Mouse (Mus musculus): ENCODE data around the gene C130026I21Rik. TPM values are rescaled to one million over a fixed set of nuclear protein-coding genes. Genes with fewer than 3 reads are reported as not detected.

Gene C130026I21Rik
- polyA plus RNA-seq, 1 experiment, result not detected

- WGBS, result 14% methylated on average over 10 of the region's 10 CpGs
- H3K4me1 ChIP-seq (ENCODE audit: control insufficient read depth, insufficient read depth, low read length), result peaks cover 8% of the 10 kb centered on the region; the same call in 1 of the 2 replicates
- no peak for TF ChIP-seq CTCF (IDR thresholded peaks at IDR 0.05; ENCODE audit: borderline replicate concordance, insufficient read depth, low read depth, low read length)
- no peak for TF ChIP-seq POLR2A (IDR thresholded peaks at IDR 0.05; ENCODE audit: borderline replicate concordance, insufficient read depth, low read length)
- no peak overlapping the region for H3K4me3 ChIP-seq (replicated peaks; ENCODE audit: insufficient read depth, low read depth, low read length)
- no peaks in the 10 kb centered on the region for H3K27me3 ChIP-seq (ENCODE audit: control insufficient read depth, insufficient read depth, low read length)
- peak; percentile 61 to 78 for DNase-seq
- H3K27ac ChIP-seq (ENCODE audit: insufficient read depth, low read length), result no peak overlapping the region
Observed at GRCm38 (mm10) chr1:84952456-84953181, 317.7 kb downstream of the C130026I21Rik start.

- WGBS, result 27% methylated on average over 3 of the region's 3 CpGs
- Histone ChIP-seq H3K27me3 (ENCODE audit: control insufficient read depth, insufficient read depth, low read length) (no peaks in the 10 kb centered on the region), H3K4me1 (ENCODE audit: control insufficient read depth, insufficient read depth, low read length) (peaks cover 8% of the 10 kb centered on the region; the same call in 1 of the 2 replicates), H3K4me3 (replicated peaks; ENCODE audit: insufficient read depth, low read depth, low read length) (no peak overlapping the region), H3K27ac (ENCODE audit: insufficient read depth, low read length) (no peak overlapping the region)
- TF ChIP-seq CTCF (IDR thresholded peaks at IDR 0.05; ENCODE audit: borderline replicate concordance, insufficient read depth, low read depth, low read length) (no peak), POLR2A (IDR thresholded peaks at IDR 0.05; ENCODE audit: borderline replicate concordance, insufficient read depth, low read length) (no peak)
- peak; percentile 43 to 48 for DNase-seq
Observed at GRCm38 (mm10) chr1:84951566-84951965, 318.8 kb downstream of the C130026I21Rik start.

GRCm38 (mm10) chr1:84947390-84947789 is 323.0 kb downstream of the C130026I21Rik start:
- Histone ChIP-seq H3K4me3 (replicated peaks; ENCODE audit: insufficient read depth, low read depth, low read length) (no peak overlapping the region), H3K27ac (ENCODE audit: insufficient read depth, low read length) (no peak overlapping the region), H3K27me3 (ENCODE audit: control insufficient read depth, insufficient read depth, low read length) (no peaks in the 10 kb centered on the region), H3K4me1 (ENCODE audit: control insufficient read depth, insufficient read depth, low read length) (0 out of 2 replicates have a peak, but pooled peaks cover 1% of the 10 kb centered on the region)
- WGBS, result 70% methylated on average over 2 of the region's 2 CpGs
- no peak for TF ChIP-seq CTCF (IDR thresholded peaks at IDR 0.05; ENCODE audit: borderline replicate concordance, insufficient read depth, low read depth, low read length)
- no peak for TF ChIP-seq POLR2A (IDR thresholded peaks at IDR 0.05; ENCODE audit: borderline replicate concordance, insufficient read depth, low read length)
- no peak for DNase-seq

- no peak overlapping the region for H3K27ac ChIP-seq (ENCODE audit: insufficient read depth, low read length)
- WGBS, result 92% methylated on average over 3 of the region's 3 CpGs
Observed at GRCm38 (mm10) chr1:84945950-84946349, 324.4 kb downstream of the C130026I21Rik start.

GRCm38 (mm10) chr1:84943549-84943948 is 326.8 kb downstream of the C130026I21Rik start:
- H3K27ac ChIP-seq (ENCODE audit: insufficient read depth, low read length), result no peak overlapping the region
- TF ChIP-seq CTCF (IDR thresholded peaks at IDR 0.05; ENCODE audit: borderline replicate concordance, insufficient read depth, low read depth, low read length) (no peak), POLR2A (IDR thresholded peaks at IDR 0.05; ENCODE audit: borderline replicate concordance, insufficient read depth, low read length) (no peak)
- H3K27me3 ChIP-seq (ENCODE audit: control insufficient read depth, insufficient read depth, low read length), result no peaks in the 10 kb centered on the region
- WGBS, result 97% methylated on average over 4 of the region's 4 CpGs
- no peak for DNase-seq
- H3K4me3 ChIP-seq (replicated peaks; ENCODE audit: insufficient read depth, low read depth, low read length), result no peak overlapping the region
- H3K4me1 ChIP-seq (ENCODE audit: control insufficient read depth, insufficient read depth, low read length), result no peaks in the 10 kb centered on the region

More at GRCm38 (mm10) chr1:84945950-84946349, 324.4 kb downstream of the C130026I21Rik start:
- no peak for DNase-seq
- no peak overlapping the region for H3K4me3 ChIP-seq (replicated peaks; ENCODE audit: insufficient read depth, low read depth, low read length)
- TF ChIP-seq CTCF (IDR thresholded peaks at IDR 0.05; ENCODE audit: borderline replicate concordance, insufficient read depth, low read depth, low read length) (no peak), POLR2A (IDR thresholded peaks at IDR 0.05; ENCODE audit: borderline replicate concordance, insufficient read depth, low read length) (no peak)
- no peaks in the 10 kb centered on the region for H3K27me3 ChIP-seq (ENCODE audit: control insufficient read depth, insufficient read depth, low read length)
- no peaks in the 10 kb centered on the region for H3K4me1 ChIP-seq (ENCODE audit: control insufficient read depth, insufficient read depth, low read length)

Other genes with a start within 250 kb of the C130026I21Rik start
- gene Gm10553, start 170.4 kb downstream of the C130026I21Rik start, polyA plus RNA-seq (2012; rRNA removed), result not detected in 2 replicates
- gene A530032D15Rik, start 160.7 kb downstream of the C130026I21Rik start, polyA plus RNA-seq (2012; rRNA removed), result not detected in 2 replicates